Mouse (Mus musculus) adrenal gland, adult 2 months (tissue): ENCODE results near the gene Zkscan16. TPM values are rescaled to one million over a fixed set of nuclear protein-coding genes. Genes with fewer than 3 reads are reported as not detected.

Source experiments
- DNase-seq: peaks from one replicate; pipeline ENCODE4 v3.0.0; 2021
- long read RNA-seq: library from polyadenylated mRNA; stranded (forward); transcript quantifications from one replicate; pipeline ENCODE4 v2.0.0, GENCODE M21; 2021
- polyA plus RNA-seq: library from polyadenylated mRNA; depleted of rRNA; stranded (reverse); fragments of >200 nt; gene quantifications from 2 replicates; pipeline ENCODE4 v1.2.3, GENCODE M21; 2012; rRNA removed
- total RNA-seq, 2 experiments: library from RNA; stranded (reverse); gene quantifications; 2 replicates each; pipeline ENCODE4 v1.2.3; 2021

Gene Zkscan16
- total RNA-seq (1 to 10 TPM; 3.1 to 3.5 TPM), polyA plus RNA-seq (0.17 TPM in 1 of 2 replicates, not detected in the other)
- long read RNA-seq, result 0 reads

GRCm38 (mm10) chr4:58943420-58944205 lies at the start of gene Zkscan16:
Gene Zkscan16 (plus strand): TSS chr4:58943628.
- DNase-seq, result peak; percentile 85

- DNase-seq, result no peak
Observed at GRCm38 (mm10) chr4:58894399-58894798, 49.0 kb upstream of the Zkscan16 start.

- DNase-seq, result no peak
Observed at GRCm38 (mm10) chr4:58897436-58897835, 46.0 kb upstream of the Zkscan16 start.

- DNase-seq, result peak; percentile 56
Observed at GRCm38 (mm10) chr4:58898318-58898717, 45.1 kb upstream of the Zkscan16 start.

- DNase-seq, result no peak
Observed at GRCm38 (mm10) chr4:58907453-58907852, 36.0 kb upstream of the Zkscan16 start.

GRCm38 (mm10) chr4:58910175-58911068 lies 33.0 kb upstream of the Zkscan16 start:
- peak; percentile 36 for DNase-seq

GRCm38 (mm10) chr4:58911069-58911830 lies 32.2 kb upstream of the Zkscan16 start:
- peak; percentile 81 for DNase-seq

- peak; percentile 86 for DNase-seq
Observed at GRCm38 (mm10) chr4:58911831-58912628, 31.4 kb upstream of the Zkscan16 start.

- DNase-seq, result peak; percentile 94
Observed at GRCm38 (mm10) chr4:58912629-58913335, 30.6 kb upstream of the Zkscan16 start, which contains the start of gene Ecpas. Gene Ecpas (minus strand): TSS chr4:58912749.

- peak; percentile 43 for DNase-seq
Observed at GRCm38 (mm10) chr4:58913336-58914026, 29.9 kb upstream of the Zkscan16 start.

GRCm38 (mm10) chr4:58915081-58915826 lies 28.2 kb upstream of the Zkscan16 start:
- peak; percentile 82 for DNase-seq

- DNase-seq, result no peak
Observed at GRCm38 (mm10) chr4:58923933-58924332, 19.5 kb upstream of the Zkscan16 start.

GRCm38 (mm10) chr4:58925664-58926063 lies 17.8 kb upstream of the Zkscan16 start:
- DNase-seq, result no peak

GRCm38 (mm10) chr4:58926120-58926519 lies 17.3 kb upstream of the Zkscan16 start:
- DNase-seq, result no peak

GRCm38 (mm10) chr4:58927661-58928060 lies 15.8 kb upstream of the Zkscan16 start:
- no peak for DNase-seq

GRCm38 (mm10) chr4:58932541-58932940 lies 10.9 kb upstream of the Zkscan16 start:
- DNase-seq, result no peak

- no peak for DNase-seq
Observed at GRCm38 (mm10) chr4:58934308-58934707, 9.1 kb upstream of the Zkscan16 start.

- peak; percentile 71 for DNase-seq
Observed at GRCm38 (mm10) chr4:58934746-58935476, 8.5 kb upstream of the Zkscan16 start.
